Comparison of ENCODE assay signal across 19 mouse cellular contexts in genomic region chr3:83156165-83156564, GRCm38 (mm10).
"Had no signal": no experiment of that assay in that cellular context is flagged by ENCODE, and none has a peak within 500 bp of the region (broad histone marks: within the 10 kb centered on the region; RNA-seq: fewer than 3 reads in every experiment).

No protein-coding gene starts in this region.

- ATAC-seq: intestine, postnatal 0 days; liver, embryonic 12.5 days; midbrain, embryonic 16.5 days had no signal

- H3K4me2 ChIP-seq: hindbrain, embryonic 15.5 days; limb, embryonic 12.5 days; liver, embryonic 12.5 days; liver, embryonic 15.5 days; midbrain, embryonic 13.5 days; neural tube, embryonic 13.5 days had no signal

- H3K4me1 ChIP-seq: liver, embryonic 12.5 days; liver, embryonic 15.5 days had no signal

- H3K4me3 ChIP-seq: hindbrain, embryonic 15.5 days; left cerebral cortex, adult 2 months; limb, embryonic 12.5 days; liver, embryonic 12.5 days; liver, embryonic 15.5 days; midbrain, embryonic 10.5 days; midbrain, embryonic 13.5 days; myocyte; neural tube, embryonic 13.5 days had no signal

- H3K36me3 ChIP-seq: hindbrain, embryonic 15.5 days; limb, embryonic 12.5 days; liver, embryonic 12.5 days; liver, embryonic 15.5 days; midbrain, embryonic 10.5 days; midbrain, embryonic 13.5 days; neural tube, embryonic 13.5 days had no signal

- DNase-seq: layer of hippocampus, postnatal 36 days; liver; retina, postnatal 1 day; right cerebral cortex, postnatal 25 days; spleen, adult 18-20 months; thymus, adult 18-20 months; thymus, postnatal 36 days had no signal

- H3K27ac ChIP-seq: hindbrain, embryonic 15.5 days; kidney, postnatal 0 days; left cerebral cortex, adult 2 months; limb, embryonic 12.5 days; liver, embryonic 12.5 days; liver, embryonic 15.5 days; midbrain, embryonic 10.5 days; midbrain, embryonic 13.5 days had no signal

- H3K9me3 ChIP-seq: hindbrain, embryonic 15.5 days; limb, embryonic 12.5 days; liver, embryonic 12.5 days; liver, embryonic 15.5 days; midbrain, embryonic 10.5 days; midbrain, embryonic 13.5 days; neural tube, embryonic 13.5 days had no signal

- H3K9ac ChIP-seq: hindbrain, embryonic 15.5 days; limb, embryonic 12.5 days; liver, embryonic 12.5 days; liver, embryonic 15.5 days; midbrain, embryonic 13.5 days; neural tube, embryonic 13.5 days had no signal

- H3K27me3 ChIP-seq: hindbrain, embryonic 15.5 days; limb, embryonic 12.5 days; liver, embryonic 12.5 days; liver, embryonic 15.5 days; midbrain, embryonic 13.5 days; neural tube, embryonic 13.5 days had no signal
